Mouse (Mus musculus): ENCODE results near the gene Phactr1.

The Phactr1 gene

DNA sequence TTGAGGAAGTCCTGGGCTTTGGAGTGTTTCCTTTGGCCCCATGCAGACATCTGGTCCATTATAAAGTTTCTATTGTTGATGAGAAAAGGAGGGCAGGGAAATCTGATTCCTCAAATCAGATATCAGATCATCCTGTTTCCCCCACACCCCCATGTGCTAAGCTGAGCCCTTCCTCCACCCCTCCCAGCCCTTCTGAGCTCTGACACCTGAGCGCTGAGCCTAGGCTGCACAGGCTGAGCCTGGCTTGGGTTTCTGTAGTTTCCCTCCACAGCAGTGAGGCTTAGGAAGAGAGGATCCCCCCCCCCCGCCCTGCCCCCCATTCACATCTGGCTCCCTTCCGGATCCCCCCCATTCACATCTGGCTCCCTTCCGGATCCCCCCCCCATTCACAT lies 444.3 kb downstream of the Phactr1 start:
- no peak for DNase-seq (ENCODE audit: low spot score)

DNA sequence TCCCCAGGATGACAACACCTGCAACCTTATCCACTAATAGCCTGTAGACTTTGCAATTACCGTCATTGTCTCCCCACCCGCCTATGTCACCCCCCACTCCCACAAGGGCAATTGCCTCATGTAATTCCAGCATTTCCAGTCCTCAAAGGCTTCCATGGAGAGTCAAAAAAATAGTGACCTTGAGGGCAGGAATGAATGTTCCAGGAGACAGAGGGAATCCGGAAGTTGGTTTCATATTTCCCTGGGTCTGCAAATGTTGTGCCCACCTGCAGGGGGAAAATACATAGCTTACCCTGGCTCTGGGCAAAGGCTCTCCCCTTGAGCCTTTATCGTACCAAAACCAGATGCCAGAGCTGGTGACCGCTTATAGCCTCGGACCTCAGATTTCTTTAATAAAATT lies 449.7 kb downstream of the Phactr1 start:
- DNase-seq (ENCODE audit: low spot score) = no peak

DNA sequence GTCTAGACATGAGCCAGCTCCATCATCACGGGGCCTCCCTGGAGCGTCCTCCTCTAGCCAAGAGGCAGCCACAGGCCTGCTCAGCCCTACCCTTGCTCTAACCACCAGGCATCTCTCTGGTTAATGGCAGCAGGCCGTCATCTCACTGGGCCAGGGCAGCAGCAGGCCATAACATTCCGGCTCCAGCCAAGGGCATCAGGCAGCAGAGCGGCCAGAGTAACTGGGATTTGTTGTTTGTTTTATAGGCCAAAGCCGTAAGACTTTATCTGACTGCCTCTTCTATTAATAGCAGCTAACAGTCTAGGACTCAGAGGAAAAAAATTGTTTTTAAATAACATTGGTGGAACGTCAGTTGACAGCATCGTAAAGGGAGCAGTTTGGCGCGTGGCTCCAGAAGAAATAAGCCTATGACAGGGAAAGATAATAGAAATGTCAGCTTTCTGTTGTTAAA lies 451.3 kb downstream of the Phactr1 start:
- DNase-seq (ENCODE audit: low spot score) = no peak

DNA sequence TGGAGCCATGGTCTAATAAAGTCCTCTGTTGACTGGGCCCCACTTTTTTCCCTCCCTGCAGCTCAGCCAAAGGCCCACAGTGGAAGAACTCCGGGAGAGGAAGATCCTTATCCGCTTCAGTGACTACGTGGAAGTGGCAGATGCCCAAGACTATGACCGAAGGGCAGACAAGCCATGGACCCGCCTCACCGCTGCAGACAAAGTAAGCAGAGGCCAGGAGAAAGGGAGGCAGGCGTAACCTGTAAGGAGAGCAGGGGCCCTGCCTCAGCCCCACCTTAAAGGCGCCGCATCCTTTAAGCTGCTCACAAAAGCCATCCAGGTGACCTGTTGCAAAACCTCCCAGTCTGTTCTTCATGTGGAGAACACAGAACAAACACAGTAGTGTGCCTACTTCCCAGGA lies 452.4 kb downstream of the Phactr1 start:
- DNase-seq (ENCODE audit: low spot score) = no peak

DNA sequence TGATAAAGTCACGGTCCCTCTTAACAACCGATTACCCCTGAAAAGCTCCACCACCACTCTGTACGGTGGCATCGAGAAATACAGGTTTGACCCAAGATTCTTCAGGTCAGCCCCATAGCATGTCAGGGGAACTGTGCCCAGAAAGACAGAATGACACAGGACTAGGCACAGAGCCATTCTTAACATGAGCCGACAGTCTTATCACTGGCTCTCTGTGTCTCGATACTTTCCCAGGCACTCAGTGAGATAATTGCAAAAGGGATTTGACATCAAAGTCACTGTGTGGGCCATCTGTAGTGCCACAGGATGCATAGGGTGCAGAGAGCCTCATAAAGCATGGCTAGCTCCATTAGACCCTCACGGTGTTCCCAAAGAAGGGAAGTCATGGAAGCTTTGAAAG lies 453.0 kb downstream of the Phactr1 start:
- DNase-seq (ENCODE audit: low spot score) = no peak

DNA sequence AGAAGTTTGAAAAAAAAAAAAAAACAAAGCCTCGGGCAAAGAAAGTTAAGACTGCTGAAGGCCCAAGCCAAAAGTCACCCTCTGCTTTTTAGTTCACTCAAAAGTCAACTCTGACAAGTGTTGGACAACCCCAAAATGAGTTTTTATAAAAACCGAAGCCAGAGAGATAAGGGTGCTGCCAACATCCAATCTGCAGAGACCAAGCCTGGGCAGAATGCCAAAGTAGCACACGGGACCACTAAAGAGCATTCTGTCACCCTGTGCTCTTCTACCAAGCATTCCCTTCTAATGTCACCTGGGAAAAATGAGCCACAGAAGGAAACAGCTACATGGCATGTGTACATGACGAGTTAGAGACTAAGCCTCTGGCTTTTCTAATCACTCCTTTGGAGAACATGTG lies 454.0 kb downstream of the Phactr1 start:
- DNase-seq (ENCODE audit: low spot score) = no peak

DNA sequence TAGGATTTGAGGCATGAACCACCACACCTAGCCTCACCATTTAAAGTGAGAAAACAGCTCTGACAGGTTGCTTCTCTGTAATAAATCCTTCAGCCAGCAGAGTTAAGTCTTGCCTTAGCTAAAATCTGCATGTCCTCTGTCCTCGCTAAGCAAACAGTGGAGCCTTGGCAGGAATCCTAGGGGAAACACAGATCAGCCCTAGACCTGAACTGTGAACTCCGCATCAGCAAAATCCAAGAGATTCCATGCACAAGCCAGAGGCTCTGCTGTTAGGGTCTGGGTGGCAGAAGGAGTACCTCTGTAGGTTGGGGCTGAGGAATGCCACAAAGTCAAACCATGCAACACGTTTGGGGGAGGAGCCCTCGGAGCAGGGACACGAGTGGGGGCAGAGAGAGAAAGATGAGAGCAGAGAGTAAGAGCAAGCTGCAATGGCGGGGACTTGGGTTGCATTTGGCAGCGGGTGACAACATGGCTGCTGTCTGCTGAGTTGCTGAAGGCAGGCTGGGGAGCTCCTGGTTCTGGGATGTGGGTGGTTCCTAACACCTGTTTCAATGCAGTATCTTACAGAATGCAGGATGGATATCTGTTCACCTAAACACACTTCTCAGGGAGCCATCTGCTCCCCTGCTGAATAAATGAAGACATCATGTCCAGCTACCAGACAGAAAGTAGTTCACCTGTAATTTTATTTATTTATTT lies 464.4 kb downstream of the Phactr1 start:
- no peak for DNase-seq (ENCODE audit: low spot score)

DNA sequence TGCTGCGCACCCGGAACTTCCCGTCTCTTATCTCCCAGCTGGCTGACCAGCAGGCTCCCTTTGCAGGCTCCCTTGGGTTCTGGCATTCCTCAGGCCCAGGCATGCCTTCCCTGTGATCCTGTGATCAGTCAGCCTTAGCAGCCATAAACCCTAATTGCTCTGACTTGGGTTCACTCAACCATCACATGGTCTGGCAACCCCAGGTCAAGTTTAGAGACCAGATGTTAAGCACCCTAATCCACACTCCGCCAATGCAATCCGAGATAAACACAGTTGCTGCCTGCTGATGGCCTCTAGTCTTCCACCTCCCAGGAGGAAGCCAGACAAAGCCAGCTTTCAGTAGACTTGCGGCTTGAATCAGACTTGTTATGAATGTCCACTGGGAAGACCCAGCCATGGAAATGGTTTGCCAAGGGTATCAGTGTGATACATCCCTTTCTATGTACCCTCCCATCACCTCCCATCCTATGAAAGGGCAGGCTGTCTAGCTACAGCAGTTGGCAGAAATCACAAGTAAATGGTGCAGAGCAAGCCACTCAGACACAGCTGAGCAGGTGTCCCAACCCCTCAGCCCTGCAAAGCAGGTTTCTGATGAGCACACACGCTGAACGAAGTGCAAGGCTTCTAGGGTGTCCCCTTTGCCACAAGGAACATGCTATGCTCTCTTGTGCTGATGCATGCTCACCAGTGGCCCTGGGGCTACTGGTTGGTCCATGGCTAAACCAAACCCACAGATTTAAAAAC lies 466.3 kb downstream of the Phactr1 start:
- DNase-seq (ENCODE audit: low spot score) = no peak

DNA sequence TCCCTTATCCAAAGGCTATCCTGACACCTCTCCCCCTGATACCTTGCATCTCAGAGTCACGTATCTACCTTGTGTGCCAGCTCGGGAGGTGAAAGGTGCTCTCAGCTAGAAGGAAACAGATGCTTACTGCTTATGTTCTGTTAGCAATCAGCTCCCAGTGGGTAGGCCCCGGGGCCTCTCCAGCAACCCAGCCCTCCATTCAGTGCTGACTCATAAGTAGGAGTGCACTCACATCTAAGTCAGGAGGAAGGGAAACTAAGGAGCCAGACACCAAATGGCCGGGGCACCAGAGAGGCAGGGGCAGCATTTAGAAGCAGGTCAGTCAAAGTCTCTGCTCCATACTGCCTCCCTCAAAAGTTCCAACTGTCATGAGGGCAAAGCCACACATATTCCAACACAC lies 468.3 kb downstream of the Phactr1 start:
- no peak for DNase-seq (ENCODE audit: low spot score)

DNA sequence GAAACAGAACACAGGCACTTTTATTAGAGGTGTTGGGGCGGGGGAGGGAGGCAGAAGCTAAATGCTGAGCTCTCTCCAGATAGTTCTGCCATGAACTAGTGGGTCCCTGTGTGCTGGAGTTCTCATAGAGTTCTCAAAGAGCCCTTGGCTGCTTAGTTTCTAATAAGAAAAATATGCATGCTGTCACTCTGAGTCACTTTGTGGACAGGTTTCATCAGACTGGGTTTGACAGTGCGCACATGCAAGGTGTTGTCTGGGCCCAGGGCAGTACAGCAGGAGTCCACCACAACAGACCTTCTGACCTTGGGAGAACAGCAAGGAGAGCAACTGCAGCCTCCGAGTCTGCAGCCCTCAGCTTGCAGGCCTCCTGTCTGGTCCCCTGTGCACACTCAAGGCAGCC lies 469.2 kb downstream of the Phactr1 start:
- DNase-seq (ENCODE audit: low spot score) = no peak

DNA sequence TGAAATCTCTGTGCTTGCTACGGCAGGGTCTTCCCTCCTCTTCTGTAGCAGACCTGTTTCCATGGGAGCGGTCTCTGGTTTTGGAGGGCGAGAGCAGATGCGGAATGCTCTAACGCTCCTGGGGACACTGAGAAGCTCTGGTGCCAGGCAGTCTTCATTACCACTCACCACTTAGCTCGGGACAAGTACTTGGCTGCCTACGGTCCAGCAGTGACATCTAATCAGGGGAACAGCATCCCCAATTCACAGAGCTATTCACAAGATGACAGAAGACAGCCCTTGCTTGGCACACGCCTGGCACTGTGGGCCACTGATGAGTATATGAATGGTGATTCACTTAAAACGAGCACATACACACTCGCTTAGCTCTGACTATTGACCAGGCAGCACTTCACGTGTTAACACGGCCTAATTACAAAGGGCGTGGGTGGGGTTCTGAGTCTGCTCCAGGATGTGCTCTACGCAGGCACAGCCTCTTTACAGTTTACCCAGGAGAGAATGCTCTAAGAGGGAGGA lies 471.6 kb downstream of the Phactr1 start:
- no peak for DNase-seq (ENCODE audit: low spot score)

DNA sequence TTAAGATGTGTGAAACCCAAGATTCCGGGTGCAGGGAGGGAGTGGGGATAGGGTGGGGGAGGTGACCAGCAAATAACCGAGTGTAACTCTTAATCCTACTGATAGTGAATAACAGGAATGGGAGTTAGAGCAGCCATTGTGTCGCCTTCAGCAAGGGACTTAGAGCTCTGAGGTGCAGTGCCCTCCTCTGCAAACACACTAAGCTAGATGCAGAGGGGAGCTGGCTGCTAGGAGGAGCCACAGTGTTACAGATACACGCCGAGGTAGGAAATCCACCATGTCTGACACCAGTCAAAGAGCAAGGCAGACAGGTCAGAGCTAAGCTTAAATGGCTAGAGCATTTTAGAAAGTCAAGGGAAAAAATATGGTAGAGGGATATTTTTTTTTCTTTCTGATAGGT lies 476.9 kb downstream of the Phactr1 start:
- no peak for DNase-seq (ENCODE audit: low spot score)

DNA sequence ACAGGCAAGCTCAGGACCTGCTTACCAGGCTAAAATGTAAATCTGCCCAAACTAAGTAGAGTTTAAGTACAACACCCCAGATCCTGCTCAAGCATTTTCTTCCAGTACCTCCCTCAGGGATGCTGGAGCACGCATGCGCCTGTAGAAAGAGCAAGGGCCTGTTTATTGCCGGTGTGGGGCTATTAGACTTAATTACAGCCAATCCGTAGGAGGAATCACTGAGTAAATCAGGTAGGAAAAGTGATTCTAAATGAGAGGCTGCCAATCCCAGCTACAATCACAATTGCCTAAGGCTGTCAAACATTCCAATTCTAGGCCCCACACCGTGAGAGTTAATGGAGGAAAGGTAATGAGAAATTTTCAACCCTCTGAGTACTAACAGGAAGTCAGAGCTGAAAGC lies 477.9 kb downstream of the Phactr1 start:
- DNase-seq (ENCODE audit: low spot score) = no peak

DNA sequence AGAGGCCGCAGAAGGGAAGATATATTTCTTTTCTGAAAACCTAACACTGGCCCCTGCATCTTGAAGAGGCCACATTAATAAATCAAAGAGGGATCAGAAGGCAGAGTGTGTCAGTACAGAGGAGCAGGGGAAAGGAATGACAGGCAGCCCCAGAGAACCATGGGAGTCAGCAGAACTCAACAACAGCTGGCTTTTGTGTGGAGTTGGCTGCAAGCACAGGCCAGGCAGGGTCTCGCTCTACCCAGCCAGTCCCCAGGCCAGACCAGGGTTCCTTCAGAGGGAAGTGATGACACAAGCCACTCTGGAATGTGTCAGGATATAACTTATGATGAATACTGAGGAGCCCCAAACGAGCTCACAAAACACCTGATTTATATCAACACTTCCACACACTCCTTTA lies 479.0 kb downstream of the Phactr1 start:
- DNase-seq (ENCODE audit: low spot score) = no peak

DNA sequence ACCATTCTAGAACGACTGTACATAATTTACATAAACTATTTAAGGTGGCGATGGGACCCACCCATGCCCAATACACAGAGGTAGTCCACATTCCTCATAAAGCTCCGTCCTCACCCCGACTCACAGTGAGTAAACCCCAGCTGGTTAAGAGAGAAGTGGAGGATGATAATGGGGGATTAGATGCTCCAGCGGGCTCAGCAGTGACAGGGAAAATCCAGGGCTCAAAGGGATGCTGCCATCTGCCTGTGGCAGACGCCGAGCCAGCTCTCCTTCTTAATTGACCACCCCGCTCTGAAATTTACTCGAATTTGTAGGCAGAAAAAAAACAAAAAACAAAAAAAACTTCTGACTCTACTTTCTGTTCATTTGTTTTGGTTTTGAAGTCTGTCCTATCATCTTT lies 487.3 kb downstream of the Phactr1 start:
- DNase-seq (ENCODE audit: low spot score) = no peak

DNA sequence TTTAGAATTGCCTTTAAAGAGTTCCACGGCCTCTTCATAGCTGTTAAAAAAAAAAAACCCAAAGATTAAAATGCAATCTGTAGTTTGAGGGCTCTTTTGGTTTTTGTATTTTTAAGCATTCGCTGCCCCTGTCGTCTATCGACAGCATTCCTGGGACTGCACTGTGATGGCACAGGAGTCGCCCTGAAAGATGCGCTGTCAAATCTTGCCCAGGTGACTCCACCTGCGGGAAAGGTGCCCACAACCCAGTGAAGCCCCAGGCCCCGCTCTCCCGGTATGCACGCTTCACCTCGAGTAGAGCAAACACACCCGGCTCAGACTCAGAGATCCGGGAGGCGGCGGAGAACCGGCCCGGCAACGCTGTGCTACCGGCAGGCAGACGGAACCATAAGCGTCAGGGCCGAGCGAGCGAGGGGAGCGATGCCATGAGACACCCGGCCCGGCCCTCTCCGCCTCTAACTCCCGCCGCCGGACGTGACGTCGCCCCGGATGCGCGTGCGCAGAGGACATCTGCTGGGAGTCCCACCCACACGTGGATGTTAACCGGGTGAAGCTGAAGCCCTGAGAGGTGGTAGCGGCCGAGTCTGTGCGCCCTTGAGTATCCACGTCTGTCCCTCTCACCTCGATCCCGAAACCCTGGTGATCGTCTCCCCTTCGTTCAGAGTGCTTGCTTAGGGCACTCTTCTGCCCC lies 490.7 kb downstream of the Phactr1 start, which contains the start of gene Tbc1d7:
TSS of gene Tbc1d7 (minus strand) at position 482 of the 691 bp plus-strand sequence.
- DNase-seq (ENCODE audit: low spot score) = peak; percentile 83

DNA sequence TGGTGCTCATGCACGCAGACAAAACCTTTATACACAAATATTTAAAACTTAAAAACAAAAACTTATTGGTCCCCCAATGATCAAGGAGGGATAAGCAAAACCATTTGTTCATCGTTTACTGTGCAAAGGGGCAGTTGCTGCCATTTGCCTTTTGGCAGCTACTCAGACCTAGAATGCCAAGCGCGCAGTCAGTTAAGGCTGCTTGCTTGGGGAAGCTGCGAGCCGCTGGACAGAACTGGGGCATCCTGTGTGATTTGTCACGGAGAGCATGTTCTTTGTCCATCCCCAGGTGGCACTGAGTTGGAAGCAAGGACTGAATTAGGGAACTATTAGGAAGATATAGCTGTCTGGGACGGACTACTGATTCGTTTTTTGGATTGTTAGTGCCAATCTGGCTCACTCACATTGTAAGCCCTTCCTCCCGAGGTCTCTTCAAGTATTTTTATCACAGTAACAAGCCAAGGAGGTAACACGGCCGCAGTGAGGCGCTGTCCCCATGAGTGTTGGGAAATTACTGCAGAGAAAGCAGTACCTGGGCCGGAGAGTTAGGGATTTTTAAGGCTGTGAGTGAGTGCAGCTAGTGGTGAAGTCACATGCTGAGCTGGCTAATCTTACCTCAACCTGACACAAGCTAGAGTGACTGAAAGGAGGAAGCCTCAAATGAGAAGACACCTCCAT lies 491.8 kb downstream of the Phactr1 start:
- no peak for DNase-seq (ENCODE audit: low spot score)

DNA sequence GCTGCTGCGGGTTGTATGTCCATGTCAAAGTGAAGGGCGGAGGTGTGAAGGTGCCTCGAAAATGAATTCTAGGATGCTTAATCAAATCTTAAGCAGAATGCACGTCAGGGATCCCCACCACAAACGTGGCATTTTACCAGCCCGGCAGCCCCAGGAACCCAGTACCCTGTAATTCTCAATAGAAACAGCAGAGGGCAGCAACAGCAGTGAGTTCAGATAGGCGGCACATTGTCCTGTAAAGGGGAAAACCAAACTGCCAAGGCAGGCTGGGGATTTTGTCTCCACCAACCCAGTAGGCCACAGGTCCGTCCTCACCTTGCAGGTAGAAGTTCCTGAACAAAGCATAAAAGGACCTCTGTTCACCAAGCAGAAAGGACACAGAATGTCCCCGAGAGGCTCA lies 492.8 kb downstream of the Phactr1 start:
- peak; percentile 75 for DNase-seq (ENCODE audit: low spot score)

DNA sequence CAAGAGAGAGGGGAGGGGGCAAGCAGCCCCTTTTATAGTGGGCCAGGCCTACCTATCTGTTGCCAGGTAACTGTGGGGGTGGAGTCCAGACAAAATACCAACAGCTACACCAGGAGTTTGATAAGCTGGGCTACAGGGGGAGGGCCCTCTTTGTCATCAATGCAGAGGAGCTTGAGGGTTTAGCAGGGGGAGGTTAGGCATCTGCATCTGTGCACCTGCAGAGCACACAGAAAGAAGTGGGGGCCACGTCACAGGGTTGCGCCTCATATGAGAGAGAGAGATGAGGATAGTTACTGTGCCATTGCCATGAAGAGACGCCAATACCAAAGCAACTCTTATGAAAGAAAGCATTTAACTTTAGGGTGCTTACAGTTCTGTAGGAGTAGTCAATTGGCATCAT lies 496.3 kb downstream of the Phactr1 start:
- DNase-seq (ENCODE audit: low spot score) = no peak

DNA sequence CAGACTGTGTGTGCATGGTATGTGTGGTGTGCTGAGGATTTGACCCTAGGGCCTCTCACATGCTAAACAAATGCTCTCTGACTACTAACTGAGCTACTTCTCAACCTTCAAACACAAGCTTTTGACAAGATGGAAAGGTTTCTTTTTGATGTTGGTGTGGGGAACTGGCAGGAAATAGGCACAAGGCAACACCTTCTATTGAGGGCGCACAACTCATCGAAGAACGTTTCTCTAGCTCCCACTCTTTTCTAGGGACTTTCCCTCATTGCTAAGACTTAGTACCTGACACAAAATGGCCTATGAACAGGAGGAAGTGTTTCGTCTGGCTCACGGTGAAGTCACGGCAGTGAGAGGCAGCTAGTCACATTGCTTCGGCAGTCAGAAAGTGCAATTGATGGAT lies 496.9 kb downstream of the Phactr1 start:
- no peak for DNase-seq (ENCODE audit: low spot score)

DNA sequence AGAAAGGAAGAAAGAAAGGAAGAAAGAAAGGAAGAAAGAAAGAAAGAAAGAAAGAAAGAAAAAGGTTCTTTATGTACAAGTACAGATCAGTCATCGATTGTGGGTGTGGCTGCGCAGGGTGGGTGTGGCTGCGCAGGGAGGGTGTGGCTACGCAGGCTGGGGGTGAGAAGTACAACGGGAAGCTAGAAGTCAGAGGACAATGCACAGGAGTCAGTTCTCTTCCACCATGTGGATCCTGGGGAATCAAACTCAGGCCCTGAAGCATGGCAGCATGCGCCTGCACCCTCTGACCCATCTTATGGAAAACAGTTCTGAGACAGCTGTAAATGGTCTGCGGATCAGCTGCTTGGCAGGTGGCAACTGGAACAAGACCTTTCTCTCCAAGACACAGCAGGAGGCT lies 500.7 kb downstream of the Phactr1 start:
- no peak for DNase-seq (ENCODE audit: low spot score)

DNA sequence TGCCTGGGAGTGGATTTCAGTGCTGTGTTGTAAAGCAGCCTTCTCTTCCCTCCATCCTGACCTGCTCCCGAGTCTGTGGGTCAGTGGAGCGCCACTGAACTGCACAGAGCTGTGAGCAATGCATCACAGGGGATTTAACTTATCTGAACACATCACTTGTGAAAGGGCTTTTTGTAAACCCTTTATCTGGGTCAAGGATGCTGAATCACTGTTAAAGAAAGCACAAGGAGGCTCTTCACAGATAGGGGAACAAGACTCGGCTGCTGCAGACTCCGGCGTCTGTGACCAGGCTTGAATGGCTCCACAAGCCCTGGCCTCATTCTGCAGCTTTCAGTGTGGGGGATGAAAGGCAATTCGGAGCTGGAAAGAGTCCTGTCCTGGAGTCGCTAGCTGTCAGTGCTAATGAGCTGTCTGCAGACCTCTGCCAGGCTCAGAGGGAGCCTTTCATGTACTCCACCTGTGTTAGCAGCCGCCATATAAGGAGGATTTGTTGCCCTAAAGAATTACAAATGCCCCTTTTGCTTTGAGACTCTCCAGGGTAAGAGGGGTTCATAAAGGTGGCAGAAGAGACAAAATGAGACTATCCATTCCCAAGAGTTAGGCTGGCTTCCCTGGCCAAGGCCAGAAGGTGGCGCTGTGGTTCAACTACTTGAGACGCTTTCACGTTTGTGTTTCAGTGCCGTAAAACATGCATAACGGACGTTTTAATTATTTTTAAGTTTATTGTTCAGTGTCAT lies 502.2 kb downstream of the Phactr1 start:
- DNase-seq (ENCODE audit: low spot score) = peak; percentile 72
